Mouse (Mus musculus) limb, embryonic 14.5 days (tissue): ENCODE measurements at regions not wholly inside any gene's neighbourhood (a gene's known extent, or its start where the extent isn't known, plus 50 kb on each side); places are given as distances from the start of the nearest gene placed in this dataset.

Experiments used
- ATAC-seq: fragments of 200-750 bp; cut with Nextera tagmentation; 2 replicates; pipeline ENCODE4 v1.8.0; 2017; ENCODE audit warnings: low read depth, moderate number of reproducible peaks, moderate TSS enrichment; ENCODE audit not compliant: low FRiP score
- DNase-seq: peaks from one replicate; pipeline ENCODE4 v3.0.0-alpha.2; 2015; ENCODE audit warnings: low spot score
- H3K27ac ChIP-seq: fragments of 300-500 bp; sonication (generic); replicated peaks from 2 replicates; pipeline ENCODE4 v1.5.1; 2014; ENCODE audit warnings: low read depth, mild to moderate bottlenecking, low read length, moderate library complexity, mixed read lengths
- H3K27me3 ChIP-seq: fragments of 300-500 bp; sonication (generic); 2 replicates; pipeline ENCODE4 v1.6.1; 2014; ENCODE audit warnings: low read length, mixed read lengths; ENCODE audit not compliant: control insufficient read depth, insufficient read depth
- H3K36me3 ChIP-seq: fragments of 300-500 bp; sonication (generic); 2 replicates; pipeline ENCODE4 v1.6.1; 2014; ENCODE audit warnings: mild to moderate bottlenecking, low read length, moderate library complexity, mixed read lengths; ENCODE audit not compliant: control insufficient read depth, insufficient read depth
- H3K4me1 ChIP-seq: fragments of 300-500 bp; sonication (generic); 2 replicates; pipeline ENCODE4 v1.6.1; 2014; ENCODE audit warnings: antibody characterized with exemption, low read length, mixed read lengths; ENCODE audit not compliant: control insufficient read depth, insufficient read depth
- H3K4me2 ChIP-seq: fragments of 300-500 bp; sonication (generic); replicated peaks from 2 replicates; pipeline ENCODE4 v1.6.1; 2014; ENCODE audit warnings: low read depth, mild to moderate bottlenecking, low read length, moderate library complexity; ENCODE audit not compliant: severe bottlenecking
- H3K4me3 ChIP-seq: fragments of 300-500 bp; sonication (generic); replicated peaks from 2 replicates; pipeline ENCODE4 v1.5.1; 2014; ENCODE audit warnings: low read length
- H3K9ac ChIP-seq: fragments of 300-500 bp; sonication (generic); 2 replicates; pipeline ENCODE4 v1.6.1; 2014; ENCODE audit warnings: mild to moderate bottlenecking, low read depth, low read length, moderate library complexity; ENCODE audit not compliant: severe bottlenecking
- H3K9me3 ChIP-seq: fragments of 300-500 bp; sonication (generic); 2 replicates; pipeline ENCODE4 v1.6.1; 2016; ENCODE audit warnings: low read length; ENCODE audit not compliant: control insufficient read depth
- POLR2A ChIP-seq: fragments of 200-500 bp; IDR thresholded peaks from 2 replicates; pipeline ENCODE4 v1.8.0; 2012; ENCODE audit warnings: inconsistent platforms, mild to moderate bottlenecking, moderate library complexity, borderline replicate concordance; ENCODE audit not compliant: insufficient read depth, insufficient read length; ENCODE audit errors: extremely low read depth
- WGBS: fragments of 180-500 bp; shearing (Covaris S2); extraction: QIAGEN DNeasy Blood & Tissue Kit; methylation state at CpG from one replicate; pipeline ENCODE4 v1.1.7; 2014; 5-methylcytosine and 5-hydroxymethylcytosine counted together

GRCm38 (mm10) chr8:86428998-86429651 lies 151.4 kb downstream of the Abcc12 start:
- Histone ChIP-seq H3K4me3 (no peak overlapping the region), H3K4me1 (0 out of 2 replicates have a peak, but pooled peaks cover 3% of the 10 kb centered on the region), H3K4me2 (no peak overlapping the region), H3K36me3 (no peaks in the 10 kb centered on the region), H3K27me3 (no peaks in the 10 kb centered on the region), H3K27ac (no peak overlapping the region), H3K9ac (no peak overlapping the region), H3K9me3 (no peaks in the 10 kb centered on the region)
- ATAC-seq, result 0 out of 2 replicates have a peak, but pooled peaks have one; percentile 12
- no peak for DNase-seq
- WGBS, result 76% methylated on average over 2 of the region's 2 CpGs
- TF ChIP-seq POLR2A, result no peak

- Histone ChIP-seq H3K9ac (no peak overlapping the region), H3K9me3 (no peaks in the 10 kb centered on the region), H3K36me3 (no peaks in the 10 kb centered on the region), H3K4me1 (0 out of 2 replicates have a peak, but pooled peaks cover 3% of the 10 kb centered on the region), H3K4me2 (no peak overlapping the region), H3K4me3 (no peak overlapping the region), H3K27ac (no peak overlapping the region), H3K27me3 (no peaks in the 10 kb centered on the region)
- ATAC-seq (no peak), DNase-seq (no peak)
- no peak for TF ChIP-seq POLR2A
- 63% methylated on average over 5 of the region's 5 CpGs for WGBS
Measured at GRCm38 (mm10) chr8:86428131-86428530, 152.4 kb downstream of the Abcc12 start.

GRCm38 (mm10) chr8:86426056-86426455 lies 154.4 kb downstream of the Abcc12 start:
- TF ChIP-seq POLR2A, result no peak

GRCm38 (mm10) chr8:86425382-86425781 lies 155.1 kb downstream of the Abcc12 start:
- no peak for ATAC-seq
- 76% methylated on average over 3 of the region's 3 CpGs for WGBS
- H3K27ac ChIP-seq, result no peak overlapping the region
- 0 out of 2 replicates have a peak, but pooled peaks cover 3% of the 10 kb centered on the region for H3K4me1 ChIP-seq
- no peak overlapping the region for H3K9ac ChIP-seq
- no peaks in the 10 kb centered on the region for H3K9me3 ChIP-seq
- H3K27me3 ChIP-seq, result no peaks in the 10 kb centered on the region
- H3K36me3 ChIP-seq, result no peaks in the 10 kb centered on the region
- no peak overlapping the region for H3K4me3 ChIP-seq
- no peak for TF ChIP-seq POLR2A
- no peak overlapping the region for H3K4me2 ChIP-seq
- no peak for DNase-seq

More at GRCm38 (mm10) chr8:86426056-86426455, 154.4 kb downstream of the Abcc12 start:
- Histone ChIP-seq H3K27me3 (no peaks in the 10 kb centered on the region), H3K4me3 (no peak overlapping the region), H3K4me1 (0 out of 2 replicates have a peak, but pooled peaks cover 3% of the 10 kb centered on the region), H3K9ac (no peak overlapping the region), H3K4me2 (no peak overlapping the region), H3K27ac (no peak overlapping the region), H3K36me3 (no peaks in the 10 kb centered on the region), H3K9me3 (no peaks in the 10 kb centered on the region)
- DNase-seq, result no peak
- ATAC-seq, result no peak
- 60% methylated on average over 4 of the region's 4 CpGs for WGBS

- Histone ChIP-seq H3K4me1 (no peaks in the 10 kb centered on the region), H3K9ac (no peak overlapping the region), H3K27ac (no peak overlapping the region), H3K4me2 (no peak overlapping the region), H3K4me3 (no peak overlapping the region), H3K27me3 (no peaks in the 10 kb centered on the region), H3K9me3 (no peaks in the 10 kb centered on the region), H3K36me3 (no peaks in the 10 kb centered on the region)
- TF ChIP-seq POLR2A, result no peak
- WGBS, result 73% methylated on average over 5 of the region's 5 CpGs
- DNase-seq (no peak), ATAC-seq (no peak)
Measured at GRCm38 (mm10) chr8:86419059-86419651, 161.3 kb downstream of the Abcc12 start.
